Mouse (Mus musculus): ENCODE results near the gene Plk1. TPM values are rescaled to one million over a fixed set of nuclear protein-coding genes. Genes with fewer than 3 reads are reported as not detected.

Gene Plk1
- polyA plus RNA-seq, 1 experiment: 3.1 TPM

GRCm38 (mm10) chr7:122138190-122138589, 21.0 kb upstream of the Plk1 start:
- DNase-seq: no peak
- WGBS: 76% methylated on average over 5 of the region's 5 CpGs
- TF ChIP-seq POLR2A (IDR thresholded peaks at IDR 0.05; ENCODE audit: borderline replicate concordance, extremely low read depth, low read depth, low read length): no peak
- no peak for TF ChIP-seq CTCF (IDR thresholded peaks at IDR 0.05; ENCODE audit: insufficient read depth, low read length)
- no peak overlapping the region for H3K4me3 ChIP-seq (replicated peaks; ENCODE audit: extremely low read depth, low read depth, low read length)
- H3K4me1 ChIP-seq (ENCODE audit: control insufficient read depth, insufficient read depth, low read length): no peaks in the 10 kb centered on the region; the same call in 1 of the 2 replicates

- no peak for DNase-seq
- TF ChIP-seq CTCF (IDR thresholded peaks at IDR 0.05; ENCODE audit: insufficient read depth, low read length): no peak
- H3K4me1 ChIP-seq (ENCODE audit: control insufficient read depth, insufficient read depth, low read length): no peaks in the 10 kb centered on the region
- H3K4me3 ChIP-seq (replicated peaks; ENCODE audit: extremely low read depth, low read depth, low read length): no peak overlapping the region
These were observed 18.2 kb upstream of the Plk1 start for GRCm38 (mm10) chr7:122140991-122141390.

- no peak overlapping the region for H3K4me3 ChIP-seq (replicated peaks; ENCODE audit: extremely low read depth, low read depth, low read length)
- 74% methylated on average over 4 of the region's 4 CpGs for WGBS
- no peak for TF ChIP-seq CTCF (IDR thresholded peaks at IDR 0.05; ENCODE audit: insufficient read depth, low read length)
- no peak for TF ChIP-seq POLR2A (IDR thresholded peaks at IDR 0.05; ENCODE audit: borderline replicate concordance, extremely low read depth, low read depth, low read length)
- DNase-seq: no peak
- H3K4me1 ChIP-seq (ENCODE audit: control insufficient read depth, insufficient read depth, low read length): no peaks in the 10 kb centered on the region
These were observed 6.8 kb upstream of the Plk1 start for GRCm38 (mm10) chr7:122152473-122152872.

GRCm38 (mm10) chr7:122158488-122158887, 751 bp upstream of the Plk1 start:
- peak overlapping the region; percentile 94 for H3K4me3 ChIP-seq (replicated peaks; ENCODE audit: extremely low read depth, low read depth, low read length)
- TF ChIP-seq POLR2A (IDR thresholded peaks at IDR 0.05; ENCODE audit: borderline replicate concordance, extremely low read depth, low read depth, low read length) (no peak), CTCF (IDR thresholded peaks at IDR 0.05; ENCODE audit: insufficient read depth, low read length) (no peak)
- 0 out of 2 replicates have a peak, but pooled peaks cover 2% of the 10 kb centered on the region for H3K4me1 ChIP-seq (ENCODE audit: control insufficient read depth, insufficient read depth, low read length)
- WGBS: 4% methylated on average over 13 of the region's 13 CpGs
- DNase-seq: no peak

GRCm38 (mm10) chr7:122160037-122160436, 798 bp downstream of the Plk1 start:
- no peak overlapping the region for H3K4me3 ChIP-seq (replicated peaks; ENCODE audit: extremely low read depth, low read depth, low read length)
- H3K4me1 ChIP-seq (ENCODE audit: control insufficient read depth, insufficient read depth, low read length): 0 out of 2 replicates have a peak, but pooled peaks cover 2% of the 10 kb centered on the region
- DNase-seq: no peak
- TF ChIP-seq CTCF (IDR thresholded peaks at IDR 0.05; ENCODE audit: insufficient read depth, low read length) (no peak), POLR2A (IDR thresholded peaks at IDR 0.05; ENCODE audit: borderline replicate concordance, extremely low read depth, low read depth, low read length) (no peak)
- WGBS: 2% methylated on average over 12 of the region's 12 CpGs

- H3K4me3 ChIP-seq (replicated peaks; ENCODE audit: extremely low read depth, low read depth, low read length): no peak overlapping the region
- no peak for DNase-seq
- 95% methylated on average over 8 of the region's 8 CpGs for WGBS
- TF ChIP-seq CTCF (IDR thresholded peaks at IDR 0.05; ENCODE audit: insufficient read depth, low read length): no peak
- TF ChIP-seq POLR2A (IDR thresholded peaks at IDR 0.05; ENCODE audit: borderline replicate concordance, extremely low read depth, low read depth, low read length): no peak
- H3K4me1 ChIP-seq (ENCODE audit: control insufficient read depth, insufficient read depth, low read length): no peaks in the 10 kb centered on the region
These were observed 4.5 kb downstream of the Plk1 start for GRCm38 (mm10) chr7:122163766-122164165.

- 91% methylated on average over 7 of the region's 7 CpGs for WGBS
- no peaks in the 10 kb centered on the region for H3K4me1 ChIP-seq (ENCODE audit: control insufficient read depth, insufficient read depth, low read length)
- no peak for DNase-seq
- H3K4me3 ChIP-seq (replicated peaks; ENCODE audit: extremely low read depth, low read depth, low read length): no peak overlapping the region
- no peak for TF ChIP-seq CTCF (IDR thresholded peaks at IDR 0.05; ENCODE audit: insufficient read depth, low read length)
- no peak for TF ChIP-seq POLR2A (IDR thresholded peaks at IDR 0.05; ENCODE audit: borderline replicate concordance, extremely low read depth, low read depth, low read length)
These were observed 8.0 kb downstream of the Plk1 start for GRCm38 (mm10) chr7:122167203-122167602.

GRCm38 (mm10) chr7:122170705-122171104, 11.5 kb downstream of the Plk1 start:
- 79% methylated on average over 6 of the region's 6 CpGs for WGBS
- H3K4me1 ChIP-seq (ENCODE audit: control insufficient read depth, insufficient read depth, low read length): no peaks in the 10 kb centered on the region
- DNase-seq: no peak
- no peak for TF ChIP-seq CTCF (IDR thresholded peaks at IDR 0.05; ENCODE audit: insufficient read depth, low read length)
- no peak for TF ChIP-seq POLR2A (IDR thresholded peaks at IDR 0.05; ENCODE audit: borderline replicate concordance, extremely low read depth, low read depth, low read length)
- H3K4me3 ChIP-seq (replicated peaks; ENCODE audit: extremely low read depth, low read depth, low read length): no peak overlapping the region

- no peak for DNase-seq
- TF ChIP-seq POLR2A (IDR thresholded peaks at IDR 0.05; ENCODE audit: borderline replicate concordance, extremely low read depth, low read depth, low read length): no peak
- no peak for TF ChIP-seq CTCF (IDR thresholded peaks at IDR 0.05; ENCODE audit: insufficient read depth, low read length)
- Histone ChIP-seq H3K4me3 (replicated peaks; ENCODE audit: extremely low read depth, low read depth, low read length) (no peak overlapping the region), H3K4me1 (ENCODE audit: control insufficient read depth, insufficient read depth, low read length) (no peaks in the 10 kb centered on the region)
- 63% methylated on average over 10 of the region's 10 CpGs for whole genome bisulfite sequencing
These were observed 12.4 kb downstream of the Plk1 start for GRCm38 (mm10) chr7:122171613-122172012.

GRCm38 (mm10) chr7:122180720-122181119, 21.5 kb downstream of the Plk1 start:
- DNase-seq: no peak
- H3K4me3 ChIP-seq (replicated peaks; ENCODE audit: extremely low read depth, low read depth, low read length): no peak overlapping the region

More at GRCm38 (mm10) chr7:122180720-122181119, 21.5 kb downstream of the Plk1 start:
- WGBS: 90% methylated on average over 7 of the region's 7 CpGs
- no peaks in the 10 kb centered on the region for H3K4me1 ChIP-seq (ENCODE audit: control insufficient read depth, insufficient read depth, low read length)
- TF ChIP-seq CTCF (IDR thresholded peaks at IDR 0.05; ENCODE audit: insufficient read depth, low read length) (no peak), POLR2A (IDR thresholded peaks at IDR 0.05; ENCODE audit: borderline replicate concordance, extremely low read depth, low read depth, low read length) (no peak)

All from lung, adult 2 months (tissue).